Mouse (Mus musculus): ENCODE measurements around the gene Tceal7. TPM values are rescaled to one million over a fixed set of nuclear protein-coding genes. Genes with fewer than 3 reads are reported as not detected.
"Not testable (repeated sequence)": the region's sequence is repeated elsewhere in the genome, so short reads cannot be mapped to it uniquely, and the experiment has no call there.

Gene Tceal7
- polyA plus RNA-seq, 1 experiment from 2014 or later = 0.37 TPM

- Histone ChIP-seq H3K27ac (no peak overlapping the region), H3K27me3 (ENCODE audit: insufficient read depth, poor library complexity, severe bottlenecking) (peaks cover 4% of the 10 kb centered on the region), H3K4me3 (no peak overlapping the region), H3K4me1 (replicated peaks) (peaks cover 8% of the 10 kb centered on the region), H3K36me3 (peaks cover 7% of the 10 kb centered on the region), H3K9me3 (no peaks in the 10 kb centered on the region)
- DNase-seq (ENCODE audit: low spot score) = no peak
- WGBS = 83% methylated on average over 4 of the region's 4 CpGs
These were observed 53.6 kb downstream of the Tceal7 start for GRCm38 (mm10) chrX:136268173-136268572.

- Histone ChIP-seq H3K4me1 (replicated peaks) (peaks cover 11% of the 10 kb centered on the region), H3K4me3 (peak within 1 kb of the TSS; percentile 56), H3K27ac (peak within 1 kb of the TSS; percentile 84)
- H3K27me3 ChIP-seq (ENCODE audit: insufficient read depth, poor library complexity, severe bottlenecking); H3K36me3 ChIP-seq; H3K9me3 ChIP-seq: not testable (repeated sequence)
- DNase-seq (ENCODE audit: low spot score) = peak; percentile 3
- 60% methylated on average over 5 of the region's 30 CpGs for WGBS
These were observed 55.3 kb downstream of the Tceal7 start, which contains the start of gene Bex3 for GRCm38 (mm10) chrX:136269743-136270392. Gene Bex3, plus strand, starts transcription at chrX:136270253.

- H3K36me3 ChIP-seq; H3K9me3 ChIP-seq; H3K27me3 ChIP-seq (ENCODE audit: insufficient read depth, poor library complexity, severe bottlenecking): not testable (repeated sequence)
- Histone ChIP-seq H3K4me1 (replicated peaks) (peaks cover 14% of the 10 kb centered on the region), H3K4me3 (peak overlapping the region; percentile 56), H3K27ac (peak overlapping the region; percentile 84)
- WGBS = 11% methylated on average over 16 of the region's 60 CpGs
- DNase-seq (ENCODE audit: low spot score) = peak; percentile 29
These were observed 56.0 kb downstream of the Tceal7 start for GRCm38 (mm10) chrX:136270393-136271111.

- Histone ChIP-seq H3K27me3 (ENCODE audit: insufficient read depth, poor library complexity, severe bottlenecking) (peaks cover 15% of the 10 kb centered on the region), H3K36me3 (peaks cover 7% of the 10 kb centered on the region), H3K9me3 (no peaks in the 10 kb centered on the region), H3K4me1 (replicated peaks) (peaks cover 14% of the 10 kb centered on the region), H3K27ac (no peak overlapping the region), H3K4me3 (no peak overlapping the region)
- DNase-seq (ENCODE audit: low spot score) = peak; percentile 23
- WGBS = 20% methylated on average over 3 of the region's 3 CpGs
These were observed 60.0 kb downstream of the Tceal7 start for GRCm38 (mm10) chrX:136274542-136274941.

DNA sequence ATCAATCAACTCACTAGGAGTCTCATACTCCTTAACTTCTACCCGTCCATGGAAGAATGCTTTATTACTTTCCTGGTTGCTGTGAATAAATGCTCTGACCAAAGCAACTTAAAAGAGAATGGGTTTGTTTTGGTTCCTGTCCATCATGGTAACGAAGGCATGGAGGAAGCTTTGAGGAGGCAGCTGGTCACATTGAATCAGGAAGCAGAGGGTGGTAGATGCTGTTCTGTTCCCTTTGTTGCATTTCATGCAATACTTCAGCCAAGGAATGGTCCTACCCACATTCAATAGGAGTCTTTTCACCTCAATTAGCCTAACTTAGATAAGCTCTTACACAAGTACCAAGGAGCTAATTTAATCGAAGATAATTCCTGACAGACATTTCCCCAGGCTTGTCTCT, 60.8 kb downstream of the Tceal7 start:
- Histone ChIP-seq H3K27me3 (ENCODE audit: insufficient read depth, poor library complexity, severe bottlenecking) (peaks cover 21% of the 10 kb centered on the region), H3K9me3 (no peaks in the 10 kb centered on the region), H3K4me1 (replicated peaks) (peaks cover 14% of the 10 kb centered on the region), H3K36me3 (peaks cover 7% of the 10 kb centered on the region), H3K4me3 (no peak overlapping the region), H3K27ac (no peak overlapping the region)
- DNase-seq (ENCODE audit: low spot score) = no peak
- WGBS = 29% methylated on average over 3 of the region's 3 CpGs

Other genes starting within 250 kb of the Tceal7 start
- gene Arxes2, start 221.0 kb upstream of the Tceal7 start, polyA plus RNA-seq (2016; fragmentation: Nextera tagmentation; extraction: Ambion mirVana) = 89.6 and 92.7 TPM in 2 replicates
- gene Arxes1, start 181.4 kb upstream of the Tceal7 start, polyA plus RNA-seq (2016; fragmentation: Nextera tagmentation; extraction: Ambion mirVana) = 33.7 and 33.8 TPM in 2 replicates
- gene Bex2, start 146.5 kb upstream of the Tceal7 start, polyA plus RNA-seq (2016; fragmentation: Nextera tagmentation; extraction: Ambion mirVana) = 275 and 315 TPM in 2 replicates
- gene Nxf3, start 129.5 kb upstream of the Tceal7 start, polyA plus RNA-seq (2016; fragmentation: Nextera tagmentation; extraction: Ambion mirVana) = not detected in 2 replicates
- 86.0 and 97.4 TPM in 2 replicates for gene Bex4, start 75.8 kb upstream of the Tceal7 start, polyA plus RNA-seq (2016; fragmentation: Nextera tagmentation; extraction: Ambion mirVana)
- gene Tceal8, start 42.4 kb upstream of the Tceal7 start, polyA plus RNA-seq (2016; fragmentation: Nextera tagmentation; extraction: Ambion mirVana) = 167 and 188 TPM in 2 replicates
- gene Tceal5, start 10.9 kb upstream of the Tceal7 start, polyA plus RNA-seq (2016; fragmentation: Nextera tagmentation; extraction: Ambion mirVana) = 4.3 and 4.4 TPM in 2 replicates
- gene Bex1, start 734 bp downstream of the Tceal7 start, polyA plus RNA-seq (2016; fragmentation: Nextera tagmentation; extraction: Ambion mirVana) = 127 and 147 TPM in 2 replicates
- gene Tceal9, start 30.3 kb downstream of the Tceal7 start, polyA plus RNA-seq (2016; fragmentation: Nextera tagmentation; extraction: Ambion mirVana) = 356 and 368 TPM in 2 replicates
- 678 and 708 TPM in 2 replicates for gene Bex3, start 55.5 kb downstream of the Tceal7 start, polyA plus RNA-seq (2016; fragmentation: Nextera tagmentation; extraction: Ambion mirVana)